Mouse (Mus musculus) brain, embryonic 14.5 days (tissue): Measurements from ENCODE around the gene Tekt4.

ENCODE experiments used
- CTCF ChIP-seq: fragments of 200-500 bp; IDR thresholded peaks from 2 replicates; pipeline ENCODE4 v1.5.1; 2012; ENCODE audit warnings: inconsistent platforms, mild to moderate bottlenecking, moderate library complexity, borderline replicate concordance; ENCODE audit not compliant: insufficient read depth, insufficient read length; ENCODE audit errors: extremely low read depth
- POLR2A ChIP-seq: fragments of 200-500 bp; IDR thresholded peaks from 2 replicates; pipeline ENCODE4 v1.6.1; 2012; ENCODE audit warnings: mild to moderate bottlenecking, inconsistent platforms, borderline replicate concordance; ENCODE audit not compliant: poor library complexity, insufficient read depth, insufficient read length, severe bottlenecking; ENCODE audit errors: extremely low read depth

DNA sequence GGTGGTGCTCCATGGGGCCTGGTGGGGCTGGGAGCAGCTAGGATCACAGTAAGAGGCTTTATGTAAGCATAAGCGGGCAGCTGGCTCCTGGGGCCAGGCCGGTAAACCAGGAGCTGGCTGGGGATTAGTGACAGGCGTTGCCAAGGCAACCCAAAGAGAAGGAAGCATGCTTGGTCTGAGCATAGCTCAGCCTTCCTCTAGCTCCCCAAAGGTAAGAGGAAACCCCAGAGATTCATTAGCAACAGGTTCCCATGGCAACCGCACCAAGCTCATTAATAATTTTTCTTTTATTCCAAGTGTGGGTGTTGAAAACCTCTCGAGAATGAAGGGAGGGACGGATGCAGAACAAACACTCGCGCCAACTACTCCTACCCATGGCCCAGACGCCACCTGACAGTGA lies 35.5 kb upstream of the Tekt4 start:
- TF ChIP-seq CTCF, result no peak
- TF ChIP-seq POLR2A, result no peak
